Mouse (Mus musculus): ENCODE results near the gene Sin3a. TPM values are rescaled to one million over a fixed set of nuclear protein-coding genes. Genes with fewer than 3 reads are reported as not detected.

Gene Sin3a
- polyA plus RNA-seq, 1 experiment from 2014 or later = 33.2 TPM

DNA sequence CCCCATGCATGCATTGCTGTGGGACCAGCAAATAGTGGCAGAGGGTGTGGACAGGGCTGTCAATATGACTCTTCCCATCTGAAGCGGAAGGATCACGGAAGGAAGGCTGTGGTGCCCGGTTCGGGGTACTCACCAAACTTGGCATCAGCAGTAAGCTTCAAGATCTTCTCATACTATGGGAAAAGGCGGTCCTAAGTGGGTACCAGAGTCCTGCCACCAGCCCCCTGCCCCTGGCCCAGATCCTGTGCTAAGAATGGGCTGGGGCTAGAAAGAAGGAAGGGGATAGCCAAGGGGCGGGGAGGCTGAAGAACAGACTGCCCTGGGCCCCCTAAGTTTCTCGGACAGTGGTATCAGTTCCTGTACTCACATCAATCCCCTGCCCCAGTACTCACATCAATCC is 84.5 kb downstream of the Sin3a start:
- Histone ChIP-seq H3K9ac (replicated peaks) (0 out of 2 replicates have a peak overlapping the region, but pooled peaks have one; percentile 86), H3K36me3 (peaks cover 23% of the 10 kb centered on the region), H3K4me2 (replicated peaks) (peak overlapping the region; percentile 93; the same call in 1 of the 2 replicates), H3K27me3 (0 out of 2 replicates have a peak, but pooled peaks cover 5% of the 10 kb centered on the region), H3K4me1 (replicated peaks) (peaks cover 27% of the 10 kb centered on the region), H3K9me3 (no peaks in the 10 kb centered on the region), H3K27ac (no peak overlapping the region), H3K4me3 (replicated peaks) (0 out of 2 replicates have a peak overlapping the region, but pooled peaks have one; percentile 89)
- 93% methylated on average over 7 of the region's 7 CpGs for WGBS
- no peak for ATAC-seq

DNA sequence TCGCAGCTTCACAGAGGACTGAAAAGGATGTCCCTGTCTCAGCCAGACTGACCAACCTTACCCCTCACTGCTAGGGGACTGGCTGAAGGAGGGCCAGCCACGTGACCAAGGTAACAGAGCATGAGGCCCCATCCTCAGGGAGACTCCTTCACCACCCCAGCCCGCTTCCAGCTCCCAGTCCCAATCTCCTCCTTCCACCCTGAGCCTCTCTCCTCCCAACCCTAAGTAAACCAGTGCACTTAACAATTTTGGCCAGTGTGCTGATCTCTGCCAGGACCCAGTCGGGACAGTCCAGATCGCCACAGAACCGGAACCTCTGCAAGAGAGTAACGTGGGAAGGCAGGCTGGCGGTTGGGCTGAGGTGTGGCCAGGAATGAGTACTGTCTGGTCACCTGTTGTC is 85.0 kb downstream of the Sin3a start:
- Histone ChIP-seq H3K4me2 (replicated peaks) (peak overlapping the region; percentile 93), H3K27me3 (0 out of 2 replicates have a peak, but pooled peaks cover 5% of the 10 kb centered on the region), H3K36me3 (peaks cover 23% of the 10 kb centered on the region), H3K4me3 (replicated peaks) (peak overlapping the region; percentile 89), H3K9me3 (no peaks in the 10 kb centered on the region), H3K9ac (replicated peaks) (peak overlapping the region; percentile 86; the same call in 1 of the 2 replicates), H3K27ac (no peak overlapping the region), H3K4me1 (replicated peaks) (peaks cover 27% of the 10 kb centered on the region)
- no peak for ATAC-seq
- 85% methylated on average over 8 of the region's 8 CpGs for whole genome bisulfite sequencing

GRCm38 (mm10) chr9:57157499-57157898 is 85.7 kb downstream of the Sin3a start:
- Histone ChIP-seq H3K4me1 (replicated peaks) (peaks cover 27% of the 10 kb centered on the region), H3K27ac (peak overlapping the region; percentile 72), H3K36me3 (peaks cover 23% of the 10 kb centered on the region), H3K27me3 (0 out of 2 replicates have a peak, but pooled peaks cover 5% of the 10 kb centered on the region), H3K9ac (replicated peaks) (peak overlapping the region; percentile 86), H3K4me3 (replicated peaks) (peak overlapping the region; percentile 89), H3K4me2 (replicated peaks) (peak overlapping the region; percentile 93), H3K9me3 (no peaks in the 10 kb centered on the region)
- WGBS = 35% methylated on average over 13 of the region's 13 CpGs
- 0 out of 2 replicates have a peak, but pooled peaks have one; percentile 5 for ATAC-seq

- Histone ChIP-seq H3K4me3 (replicated peaks) (peak within 1 kb of the TSS; percentile 89), H3K27ac (peak within 1 kb of the TSS; percentile 72), H3K4me2 (replicated peaks) (peak within 1 kb of the TSS; percentile 93), H3K9me3 (no peaks in the 10 kb centered on the region), H3K36me3 (peaks cover 23% of the 10 kb centered on the region), H3K27me3 (0 out of 2 replicates have a peak, but pooled peaks cover 5% of the 10 kb centered on the region), H3K4me1 (replicated peaks) (peaks cover 27% of the 10 kb centered on the region), H3K9ac (replicated peaks) (peak within 1 kb of the TSS; percentile 86)
- under 1% methylated on average over 24 of the region's 24 CpGs for WGBS
- peak; percentile 89 for ATAC-seq
Measured at GRCm38 (mm10) chr9:57158013-57158470, 86.2 kb downstream of the Sin3a start, which contains the start of gene Commd4. TSS of gene Commd4 (minus strand) at chr9:57158331.

DNA sequence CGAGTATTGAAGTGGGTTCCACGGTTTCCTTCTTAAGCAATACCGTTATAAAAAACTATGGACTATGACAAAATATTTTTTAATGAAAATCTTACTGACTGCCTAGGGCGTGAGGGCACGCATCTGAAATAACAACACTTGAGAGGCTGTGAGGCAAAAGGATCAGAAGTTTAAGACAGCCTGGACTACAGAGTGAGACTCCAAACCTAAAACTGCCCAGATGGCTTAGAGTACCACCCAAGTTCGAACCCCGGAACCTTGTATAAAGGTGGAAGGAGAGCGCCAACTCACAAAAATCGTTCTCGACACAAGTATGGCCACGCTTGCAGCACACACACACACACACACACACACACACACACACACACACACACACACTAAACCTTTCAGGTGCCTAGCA is 86.7 kb downstream of the Sin3a start:
- Histone ChIP-seq H3K36me3 (peaks cover 23% of the 10 kb centered on the region), H3K9me3 (no peaks in the 10 kb centered on the region), H3K9ac (replicated peaks) (peak overlapping the region; percentile 86), H3K4me1 (replicated peaks) (peaks cover 27% of the 10 kb centered on the region), H3K4me3 (replicated peaks) (peak overlapping the region; percentile 89), H3K4me2 (replicated peaks) (peak overlapping the region; percentile 93), H3K27ac (peak overlapping the region; percentile 44; the same call in 1 of the 2 replicates), H3K27me3 (0 out of 2 replicates have a peak, but pooled peaks cover 5% of the 10 kb centered on the region)
- 38% methylated on average over 11 of the region's 11 CpGs for WGBS
- ATAC-seq = peak; percentile 35

DNA sequence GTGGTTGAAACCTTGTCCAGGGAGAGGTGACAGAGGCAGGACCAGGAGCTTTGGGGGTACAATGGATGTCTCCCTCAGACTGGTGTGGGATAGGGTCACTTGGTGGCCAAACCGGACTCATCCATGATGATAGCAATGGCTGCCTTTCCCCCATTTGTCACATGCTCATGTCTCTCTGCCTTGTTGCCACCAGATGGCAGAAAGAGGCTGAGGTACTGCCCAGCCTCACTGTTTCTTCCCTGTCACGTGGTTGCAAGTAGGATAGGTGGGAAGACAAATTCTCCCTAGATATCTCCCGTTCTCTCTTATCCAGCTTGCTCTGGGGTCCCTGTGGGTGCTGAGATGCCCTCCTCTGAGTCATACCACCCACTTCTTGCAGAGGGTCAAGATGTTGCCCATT is 90.7 kb downstream of the Sin3a start:
- Histone ChIP-seq H3K36me3 (no peaks in the 10 kb centered on the region), H3K4me1 (replicated peaks) (peaks cover 7% of the 10 kb centered on the region), H3K4me3 (replicated peaks) (no peak overlapping the region), H3K27ac (no peak overlapping the region), H3K9ac (replicated peaks) (no peak overlapping the region), H3K4me2 (replicated peaks) (no peak overlapping the region), H3K27me3 (0 out of 2 replicates have a peak, but pooled peaks cover 5% of the 10 kb centered on the region), H3K9me3 (no peaks in the 10 kb centered on the region)
- WGBS = 18% methylated on average over 3 of the region's 3 CpGs
- ATAC-seq = no peak

GRCm38 (mm10) chr9:57163137-57163536 is 91.3 kb downstream of the Sin3a start:
- Histone ChIP-seq H3K4me2 (replicated peaks) (no peak overlapping the region), H3K9me3 (no peaks in the 10 kb centered on the region), H3K27ac (no peak overlapping the region), H3K36me3 (no peaks in the 10 kb centered on the region), H3K9ac (replicated peaks) (no peak overlapping the region), H3K4me1 (replicated peaks) (peaks cover 5% of the 10 kb centered on the region; the same call in 1 of the 2 replicates), H3K4me3 (replicated peaks) (no peak overlapping the region), H3K27me3 (0 out of 2 replicates have a peak, but pooled peaks cover 5% of the 10 kb centered on the region)
- 46% methylated on average over 2 of the region's 2 CpGs for WGBS
- no peak for ATAC-seq

DNA sequence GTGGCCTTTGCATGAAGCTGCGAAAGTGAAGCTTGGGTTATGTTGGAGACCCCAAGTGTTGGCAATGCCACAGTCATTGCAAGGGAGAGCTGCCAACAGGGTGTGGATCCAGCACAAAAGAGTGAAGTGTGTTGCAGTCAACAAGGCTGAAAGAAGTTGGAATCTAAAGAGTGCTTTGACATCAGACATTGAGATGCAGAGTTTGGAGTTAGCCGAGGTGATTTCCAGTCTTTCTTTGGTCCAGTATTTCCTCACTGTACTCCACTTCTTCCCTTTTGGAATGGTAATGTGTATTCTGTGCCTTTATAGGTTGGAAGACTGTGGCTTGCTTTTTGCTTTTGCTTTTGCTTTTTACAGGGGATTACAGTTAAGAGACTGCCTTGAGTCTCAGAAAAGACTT is 94.3 kb downstream of the Sin3a start:
- H3K4me1 ChIP-seq (replicated peaks) = no peaks in the 10 kb centered on the region
- no peak overlapping the region for H3K4me2 ChIP-seq (replicated peaks)
- H3K36me3 ChIP-seq = no peaks in the 10 kb centered on the region
- H3K9ac ChIP-seq (replicated peaks) = no peak overlapping the region
- no peak overlapping the region for H3K4me3 ChIP-seq (replicated peaks)
- H3K27ac ChIP-seq = no peak overlapping the region
- H3K9me3 ChIP-seq = no peaks in the 10 kb centered on the region
- H3K27me3 ChIP-seq = 0 out of 2 replicates have a peak, but pooled peaks cover 3% of the 10 kb centered on the region
- 87% methylated on average over 2 of the region's 2 CpGs for WGBS
- ATAC-seq = no peak

GRCm38 (mm10) chr9:57168411-57168810 is 96.6 kb downstream of the Sin3a start:
- WGBS = 83% methylated on average over 5 of the region's 5 CpGs
- H3K27me3 ChIP-seq = no peaks in the 10 kb centered on the region
- no peaks in the 10 kb centered on the region for H3K36me3 ChIP-seq

More at GRCm38 (mm10) chr9:57168411-57168810, 96.6 kb downstream of the Sin3a start:
- Histone ChIP-seq H3K9me3 (no peaks in the 10 kb centered on the region), H3K9ac (replicated peaks) (no peak overlapping the region), H3K4me3 (replicated peaks) (no peak overlapping the region), H3K4me2 (replicated peaks) (no peak overlapping the region), H3K27ac (no peak overlapping the region), H3K4me1 (replicated peaks) (no peaks in the 10 kb centered on the region)
- ATAC-seq = no peak

Other genes with a start within 250 kb of the Sin3a start
- gene Odf3l1, start 207.4 kb upstream of the Sin3a start, polyA plus RNA-seq (2015; fragmentation: Nextera tagmentation; extraction: Ambion mirVana) = not detected in 2 replicates
- 3.2 and 3.5 TPM in 2 replicates for gene Cspg4, start 207.0 kb upstream of the Sin3a start, polyA plus RNA-seq (2015; fragmentation: Nextera tagmentation; extraction: Ambion mirVana)
- 2.8 and 3.1 TPM in 2 replicates for gene Snx33, start 143.7 kb upstream of the Sin3a start, polyA plus RNA-seq (2015; fragmentation: Nextera tagmentation; extraction: Ambion mirVana)
- gene Imp3, start 134.6 kb upstream of the Sin3a start, polyA plus RNA-seq (2015; fragmentation: Nextera tagmentation; extraction: Ambion mirVana) = 69.4 and 73.3 TPM in 2 replicates
- gene Snupn, start 121.2 kb upstream of the Sin3a start, polyA plus RNA-seq (2015; fragmentation: Nextera tagmentation; extraction: Ambion mirVana) = 27.8 and 30.5 TPM in 2 replicates
- gene Ptpn9, start 77.1 kb upstream of the Sin3a start, polyA plus RNA-seq (2015; fragmentation: Nextera tagmentation; extraction: Ambion mirVana) = 21.7 and 23.4 TPM in 2 replicates
- 69.3 and 70.0 TPM in 2 replicates for gene Man2c1, start 58.6 kb downstream of the Sin3a start, polyA plus RNA-seq (2015; fragmentation: Nextera tagmentation; extraction: Ambion mirVana)
- 10.4 TPM in 2 replicates for gene Neil1, start 76.3 kb downstream of the Sin3a start, polyA plus RNA-seq (2015; fragmentation: Nextera tagmentation; extraction: Ambion mirVana)
- gene Commd4, start 86.3 kb downstream of the Sin3a start, polyA plus RNA-seq (2015; fragmentation: Nextera tagmentation; extraction: Ambion mirVana) = 169 and 177 TPM in 2 replicates
- not detected in 2 replicates for gene Trcg1, start 164.5 kb downstream of the Sin3a start, polyA plus RNA-seq (2015; fragmentation: Nextera tagmentation; extraction: Ambion mirVana)
- gene 1700017B05Rik, start 190.6 kb downstream of the Sin3a start, polyA plus RNA-seq (2015; fragmentation: Nextera tagmentation; extraction: Ambion mirVana) = 4.4 and 5.6 TPM in 2 replicates

All from midbrain, embryonic 13.5 days (tissue).